Mouse (Mus musculus): Measurements from ENCODE around the gene Sarnp. TPM values are rescaled to one million over a fixed set of nuclear protein-coding genes. Genes with fewer than 3 reads are reported as not detected.

Sarnp gene
- total and polyA plus RNA-seq, 2 experiments from 2014 or later = 19.4 to 135 TPM

DNA sequence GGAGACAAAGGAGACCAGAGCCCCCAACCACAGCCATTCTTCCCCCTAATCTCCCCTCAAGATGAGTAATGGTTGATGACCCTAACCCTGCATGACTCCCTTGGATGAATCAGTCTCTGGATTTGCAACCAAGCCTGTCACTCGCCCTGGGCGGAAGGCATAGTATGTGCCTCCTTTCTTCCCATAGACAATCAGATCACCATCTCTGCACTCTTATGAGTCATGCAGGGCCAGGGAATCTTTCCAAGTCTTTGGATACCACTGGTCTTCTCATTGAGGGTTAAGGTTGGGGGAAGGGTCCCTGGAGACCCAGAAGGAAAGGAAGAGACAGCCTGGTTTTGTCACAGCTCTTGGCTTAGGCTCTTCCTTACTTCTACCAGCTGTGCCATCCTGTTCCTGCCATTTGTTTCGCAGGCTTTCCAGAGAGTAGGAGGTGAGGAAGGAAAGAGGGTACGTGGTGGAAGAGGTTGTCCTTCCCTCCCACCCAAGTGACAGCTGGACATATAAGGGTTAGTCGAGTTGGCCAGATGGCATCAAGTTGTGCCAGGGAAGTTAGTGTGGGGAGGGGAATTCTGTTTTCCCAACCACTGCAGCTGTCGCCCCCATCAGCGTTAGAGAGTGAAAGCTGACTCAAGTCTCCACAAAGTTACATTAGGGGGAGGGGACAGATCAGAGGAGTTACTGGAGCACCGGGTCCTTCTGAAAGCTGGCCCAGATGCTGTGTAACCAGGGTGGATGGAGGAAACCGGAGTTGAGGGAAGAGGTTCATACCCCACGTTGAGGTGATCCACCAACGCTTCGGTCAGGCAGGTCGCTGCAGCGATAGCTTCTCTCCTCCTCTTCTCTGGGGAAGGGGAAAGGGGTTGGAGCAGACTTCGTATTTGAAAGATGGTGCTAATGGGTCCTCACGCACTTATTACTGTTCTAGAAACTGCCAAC lies 105.0 kb downstream of the Sarnp start:
- H3K9me3 ChIP-seq (replicated peaks; ENCODE audit: control insufficient read depth, low read length) = no peaks in the 10 kb centered on the region
- peaks cover 21% of the 10 kb centered on the region for H3K4me1 ChIP-seq (ENCODE audit: control insufficient read depth, insufficient read depth)
- H3K27ac ChIP-seq (ENCODE audit: low read depth) = peak overlapping the region; percentile 91
- peak overlapping the region; percentile 75 for H3K4me2 ChIP-seq (ENCODE audit: low read depth, low read length)
- H3K4me3 ChIP-seq (ENCODE audit: low read depth, low read length) = peak overlapping the region; percentile 66
- 62% methylated on average over 16 of the region's 16 CpGs for WGBS
- DNase-seq (ENCODE audit: low spot score) = no peak
- H3K27me3 ChIP-seq (ENCODE audit: control insufficient read depth, insufficient read depth, low read length) = no peaks in the 10 kb centered on the region
- ATAC-seq (ENCODE audit: insufficient read depth, low read depth) = no peak
- no peak for TF ChIP-seq EP300 (IDR thresholded peaks at IDR 0.05; ENCODE audit: low read depth)
- no peak for TF ChIP-seq CTCF (IDR thresholded peaks at IDR 0.05; ENCODE audit: low read depth)
- H3K36me3 ChIP-seq (replicated peaks; ENCODE audit: control insufficient read depth, insufficient read depth, low read length) = peaks cover 9% of the 10 kb centered on the region
- peak overlapping the region; percentile 66 for H3K9ac ChIP-seq (replicated peaks; ENCODE audit: low read depth, low read length)

DNA sequence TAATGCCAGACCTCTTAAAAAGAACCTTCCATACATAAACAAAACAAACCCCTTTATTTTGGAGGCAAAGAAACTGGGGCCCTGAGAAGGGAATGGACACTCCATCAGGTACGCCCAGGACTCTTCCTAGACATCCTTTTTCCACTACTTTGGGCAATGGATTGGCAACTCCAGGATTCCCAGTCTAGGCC lies 105.6 kb downstream of the Sarnp start, which contains the start of gene Rdh5:
TSS of gene Rdh5 (minus strand) at position 67 of the 191 bp plus-strand sequence.
- no peak for ATAC-seq (ENCODE audit: insufficient read depth, low read depth)
- TF ChIP-seq EP300 (IDR thresholded peaks at IDR 0.05; ENCODE audit: low read depth) = no peak
- no peak for TF ChIP-seq CTCF (IDR thresholded peaks at IDR 0.05; ENCODE audit: low read depth)
- Histone ChIP-seq H3K27me3 (ENCODE audit: control insufficient read depth, insufficient read depth, low read length) (no peaks in the 10 kb centered on the region), H3K4me2 (ENCODE audit: low read depth, low read length) (peak within 1 kb of the TSS; percentile 75), H3K36me3 (replicated peaks; ENCODE audit: control insufficient read depth, insufficient read depth, low read length) (peaks cover 5% of the 10 kb centered on the region; the same call in 1 of the 2 replicates), H3K9ac (replicated peaks; ENCODE audit: low read depth, low read length) (peak within 1 kb of the TSS; percentile 66), H3K27ac (ENCODE audit: low read depth) (peak within 1 kb of the TSS; percentile 91), H3K4me3 (ENCODE audit: low read depth, low read length) (peak within 1 kb of the TSS; percentile 66), H3K4me1 (ENCODE audit: control insufficient read depth, insufficient read depth) (peaks cover 21% of the 10 kb centered on the region), H3K9me3 (replicated peaks; ENCODE audit: control insufficient read depth, low read length) (no peaks in the 10 kb centered on the region)
- WGBS = 15% methylated on average over 1 of the region's 1 CpGs
- DNase-seq (ENCODE audit: low spot score) = no peak

DNA sequence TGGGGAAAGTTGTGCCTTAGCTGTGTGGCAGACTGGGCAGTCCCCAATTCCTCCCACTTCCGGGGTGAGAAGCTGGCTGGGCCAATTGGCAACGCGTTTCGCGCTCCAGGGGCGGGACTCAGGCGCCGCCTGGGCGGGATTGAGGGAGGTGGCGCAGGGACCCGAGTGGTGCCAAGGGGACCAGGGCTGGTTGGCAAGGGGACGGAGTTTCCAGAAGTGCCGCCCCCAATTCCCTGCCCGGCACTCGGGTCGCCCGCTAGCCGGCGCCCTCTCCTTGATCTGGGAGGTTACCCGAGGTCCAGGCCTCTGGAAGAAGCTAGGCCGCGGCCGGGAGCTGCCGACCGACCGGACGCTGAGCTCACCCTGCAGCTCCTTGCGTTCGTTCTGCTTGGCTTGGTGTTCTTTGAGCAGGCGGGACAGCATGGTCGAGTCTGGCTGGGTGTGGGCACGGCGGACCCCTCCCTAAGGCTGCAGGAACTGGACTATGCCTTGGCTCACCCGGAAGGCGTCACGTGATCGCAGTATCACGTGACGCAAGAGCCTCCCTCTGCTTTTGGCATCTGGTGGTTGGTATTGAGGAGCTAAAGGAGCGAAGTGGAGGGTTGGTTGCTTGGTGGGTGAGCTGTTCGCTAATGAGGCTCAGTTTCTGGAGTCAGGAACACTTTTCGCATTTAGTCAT lies 106.0 kb downstream of the Sarnp start:
- Histone ChIP-seq H3K9ac (replicated peaks; ENCODE audit: low read depth, low read length) (peak overlapping the region; percentile 66), H3K27ac (ENCODE audit: low read depth) (peak overlapping the region; percentile 91), H3K36me3 (replicated peaks; ENCODE audit: control insufficient read depth, insufficient read depth, low read length) (peaks cover under 1% of the 10 kb centered on the region; the same call in 1 of the 2 replicates), H3K4me1 (ENCODE audit: control insufficient read depth, insufficient read depth) (peaks cover 21% of the 10 kb centered on the region), H3K4me3 (ENCODE audit: low read depth, low read length) (peak overlapping the region; percentile 66), H3K27me3 (ENCODE audit: control insufficient read depth, insufficient read depth, low read length) (no peaks in the 10 kb centered on the region), H3K9me3 (replicated peaks; ENCODE audit: control insufficient read depth, low read length) (no peaks in the 10 kb centered on the region), H3K4me2 (ENCODE audit: low read depth, low read length) (peak overlapping the region; percentile 75)
- peak; percentile 88 for DNase-seq (ENCODE audit: low spot score)
- WGBS = under 1% methylated on average over 42 of the region's 42 CpGs
- peak; percentile 56; the same call in 1 of the 2 replicates for TF ChIP-seq EP300 (IDR thresholded peaks at IDR 0.05; ENCODE audit: low read depth)
- TF ChIP-seq CTCF (IDR thresholded peaks at IDR 0.05; ENCODE audit: low read depth) = peak; percentile 43
- peak; percentile 95 for ATAC-seq (ENCODE audit: insufficient read depth, low read depth)

DNA sequence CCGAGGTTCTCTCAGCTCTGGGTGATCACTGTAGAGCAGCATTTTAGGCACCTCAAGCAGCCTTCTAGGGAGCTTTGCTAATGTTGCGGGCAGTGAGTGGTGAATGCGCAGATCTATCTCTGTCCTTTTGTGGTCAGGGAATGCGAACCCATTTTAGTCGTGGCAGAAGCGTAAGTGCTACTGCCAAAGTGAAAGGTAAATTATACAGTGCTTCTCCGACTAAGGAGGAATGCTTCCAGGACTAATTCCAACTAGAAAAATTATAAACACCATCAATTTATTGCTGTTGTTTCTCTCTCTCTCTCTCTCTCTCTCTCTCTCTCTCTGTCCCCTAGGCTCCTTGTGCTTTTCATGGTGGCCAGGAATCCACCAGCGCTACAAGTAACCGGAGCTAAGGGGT lies 106.8 kb downstream of the Sarnp start, which contains the start of gene Bloc1s1:
TSS of gene Bloc1s1 (minus strand) at position 101 of the 400 bp plus-strand sequence.
- peak within 1 kb of the TSS; percentile 66 for H3K9ac ChIP-seq (replicated peaks; ENCODE audit: low read depth, low read length)
- H3K27me3 ChIP-seq (ENCODE audit: control insufficient read depth, insufficient read depth, low read length) = no peaks in the 10 kb centered on the region
- no peak for ATAC-seq (ENCODE audit: insufficient read depth, low read depth)
- H3K9me3 ChIP-seq (replicated peaks; ENCODE audit: control insufficient read depth, low read length) = no peaks in the 10 kb centered on the region
- peaks cover 23% of the 10 kb centered on the region for H3K4me1 ChIP-seq (ENCODE audit: control insufficient read depth, insufficient read depth)
- no peaks in the 10 kb centered on the region for H3K36me3 ChIP-seq (replicated peaks; ENCODE audit: control insufficient read depth, insufficient read depth, low read length)
- peak within 1 kb of the TSS; percentile 75 for H3K4me2 ChIP-seq (ENCODE audit: low read depth, low read length)
- peak within 1 kb of the TSS; percentile 66 for H3K4me3 ChIP-seq (ENCODE audit: low read depth, low read length)
- WGBS = 53% methylated on average over 9 of the region's 9 CpGs
- TF ChIP-seq CTCF (IDR thresholded peaks at IDR 0.05; ENCODE audit: low read depth) (no peak), EP300 (IDR thresholded peaks at IDR 0.05; ENCODE audit: low read depth) (no peak)
- DNase-seq (ENCODE audit: low spot score) = no peak
- H3K27ac ChIP-seq (ENCODE audit: low read depth) = peak within 1 kb of the TSS; percentile 91

Other genes starting within 250 kb of the Sarnp start
- 6.9 and 10.6 TPM in 2 replicates for gene Erbb3, start 227.7 kb upstream of the Sarnp start, total RNA-seq (2014; rRNA removed; ENCODE audit: low replicate concordance)
- 3.0 and 3.1 TPM in 2 replicates for gene Erbb3, start 227.7 kb upstream of the Sarnp start, polyA plus RNA-seq (2015; fragmentation: Nextera tagmentation; extraction: Ambion mirVana)
- 1,086 and 1,110 TPM in 2 replicates for gene Rps26, start 190.6 kb upstream of the Sarnp start, total RNA-seq (2014; rRNA removed; ENCODE audit: low replicate concordance)
- gene Rps26, start 190.6 kb upstream of the Sarnp start, polyA plus RNA-seq (2015; fragmentation: Nextera tagmentation; extraction: Ambion mirVana) = 341 and 360 TPM in 2 replicates
- 0.11 and 1.4 TPM in 2 replicates for gene Ikzf4, start 171.3 kb upstream of the Sarnp start, total RNA-seq (2014; rRNA removed; ENCODE audit: low replicate concordance)
- gene Ikzf4, start 171.3 kb upstream of the Sarnp start, polyA plus RNA-seq (2015; fragmentation: Nextera tagmentation; extraction: Ambion mirVana) = 0.52 and 0.59 TPM in 2 replicates
- gene Suox, start 143.3 kb upstream of the Sarnp start, total RNA-seq (2014; rRNA removed; ENCODE audit: low replicate concordance) = 17.2 and 21.4 TPM in 2 replicates
- 11.9 and 12.5 TPM in 2 replicates for gene Suox, start 143.3 kb upstream of the Sarnp start, polyA plus RNA-seq (2015; fragmentation: Nextera tagmentation; extraction: Ambion mirVana)
- gene Rab5b, start 121.1 kb upstream of the Sarnp start, total RNA-seq (2014; rRNA removed; ENCODE audit: low replicate concordance) = 68.1 and 75.3 TPM in 2 replicates
- gene Rab5b, start 121.1 kb upstream of the Sarnp start, polyA plus RNA-seq (2015; fragmentation: Nextera tagmentation; extraction: Ambion mirVana) = 51.2 and 54.8 TPM in 2 replicates
- gene Pmel, start 113.1 kb upstream of the Sarnp start, total RNA-seq (2014; rRNA removed; ENCODE audit: low replicate concordance) = 7.7 and 23.2 TPM in 2 replicates
- 2.0 and 3.0 TPM in 2 replicates for gene Pmel, start 113.1 kb upstream of the Sarnp start, polyA plus RNA-seq (2015; fragmentation: Nextera tagmentation; extraction: Ambion mirVana)
- 71.8 and 74.7 TPM in 2 replicates for gene Cdk2, start 112.3 kb upstream of the Sarnp start, total RNA-seq (2014; rRNA removed; ENCODE audit: low replicate concordance)
- gene Cdk2, start 112.3 kb upstream of the Sarnp start, polyA plus RNA-seq (2015; fragmentation: Nextera tagmentation; extraction: Ambion mirVana) = 50.9 and 53.0 TPM in 2 replicates
- 4.8 and 6.8 TPM in 2 replicates for gene Dgka, start 72.5 kb upstream of the Sarnp start, total RNA-seq (2014; rRNA removed; ENCODE audit: low replicate concordance)
- 4.8 and 5.2 TPM in 2 replicates for gene Dgka, start 72.5 kb upstream of the Sarnp start, polyA plus RNA-seq (2015; fragmentation: Nextera tagmentation; extraction: Ambion mirVana)
- 37.1 and 49.2 TPM in 2 replicates for gene Pym1, start 69.4 kb upstream of the Sarnp start, total RNA-seq (2014; rRNA removed; ENCODE audit: low replicate concordance)
- 13.7 and 16.5 TPM in 2 replicates for gene Pym1, start 69.4 kb upstream of the Sarnp start, polyA plus RNA-seq (2015; fragmentation: Nextera tagmentation; extraction: Ambion mirVana)
- 5.1 and 9.0 TPM in 2 replicates for gene Mmp19, start 26.4 kb upstream of the Sarnp start, total RNA-seq (2014; rRNA removed; ENCODE audit: low replicate concordance)
- gene Mmp19, start 26.4 kb upstream of the Sarnp start, polyA plus RNA-seq (2015; fragmentation: Nextera tagmentation; extraction: Ambion mirVana) = 1.00 and 1.5 TPM in 2 replicates
- gene Dnajc14, start 13.3 kb upstream of the Sarnp start, total RNA-seq (2014; rRNA removed; ENCODE audit: low replicate concordance) = 28.6 and 29.7 TPM in 2 replicates
- 27.6 and 29.8 TPM in 2 replicates for gene Dnajc14, start 13.3 kb upstream of the Sarnp start, polyA plus RNA-seq (2015; fragmentation: Nextera tagmentation; extraction: Ambion mirVana)
- 17.9 and 24.4 TPM in 2 replicates for gene Tmem198b, start 13.0 kb upstream of the Sarnp start, total RNA-seq (2014; rRNA removed; ENCODE audit: low replicate concordance)
- 11.1 and 11.6 TPM in 2 replicates for gene Tmem198b, start 13.0 kb upstream of the Sarnp start, polyA plus RNA-seq (2015; fragmentation: Nextera tagmentation; extraction: Ambion mirVana)
- gene Ormdl2, start 4.3 kb downstream of the Sarnp start, total RNA-seq (2014; rRNA removed; ENCODE audit: low replicate concordance) = 27.6 and 32.1 TPM in 2 replicates
- gene Ormdl2, start 4.3 kb downstream of the Sarnp start, polyA plus RNA-seq (2015; fragmentation: Nextera tagmentation; extraction: Ambion mirVana) = 20.2 and 26.7 TPM in 2 replicates
- 1.6 and 6.7 TPM in 2 replicates for gene Gdf11, start 74.4 kb downstream of the Sarnp start, total RNA-seq (2014; rRNA removed; ENCODE audit: low replicate concordance)
- 1.5 and 1.7 TPM in 2 replicates for gene Gdf11, start 74.4 kb downstream of the Sarnp start, polyA plus RNA-seq (2015; fragmentation: Nextera tagmentation; extraction: Ambion mirVana)
- 32.9 and 72.6 TPM in 2 replicates for gene Cd63, start 83.7 kb downstream of the Sarnp start, total RNA-seq (2014; rRNA removed; ENCODE audit: low replicate concordance)
- 381 and 398 TPM in 2 replicates for gene Cd63, start 83.7 kb downstream of the Sarnp start, polyA plus RNA-seq (2015; fragmentation: Nextera tagmentation; extraction: Ambion mirVana)
- 7.6 and 14.3 TPM in 2 replicates for gene Rdh5, start 105.6 kb downstream of the Sarnp start, total RNA-seq (2014; rRNA removed; ENCODE audit: low replicate concordance)
- gene Rdh5, start 105.6 kb downstream of the Sarnp start, polyA plus RNA-seq (2015; fragmentation: Nextera tagmentation; extraction: Ambion mirVana) = 9.3 and 11.1 TPM in 2 replicates
- gene Bloc1s1, start 106.7 kb downstream of the Sarnp start, total RNA-seq (2014; rRNA removed; ENCODE audit: low replicate concordance) = 121 and 130 TPM in 2 replicates
- gene Bloc1s1, start 106.7 kb downstream of the Sarnp start, polyA plus RNA-seq (2015; fragmentation: Nextera tagmentation; extraction: Ambion mirVana) = 292 and 295 TPM in 2 replicates
- 22.3 and 41.4 TPM in 2 replicates for gene Itga7, start 116.5 kb downstream of the Sarnp start, total RNA-seq (2014; rRNA removed; ENCODE audit: low replicate concordance)
- gene Itga7, start 116.5 kb downstream of the Sarnp start, polyA plus RNA-seq (2015; fragmentation: Nextera tagmentation; extraction: Ambion mirVana) = 18.5 and 22.7 TPM in 2 replicates
- not detected in 2 replicates for gene Mettl7b, start 143.7 kb downstream of the Sarnp start, total RNA-seq (2014; rRNA removed; ENCODE audit: low replicate concordance)
- not detected in 2 replicates for gene Mettl7b, start 143.7 kb downstream of the Sarnp start, polyA plus RNA-seq (2015; fragmentation: Nextera tagmentation; extraction: Ambion mirVana)
- not detected in 2 replicates for gene Olfr9, start 172.1 kb downstream of the Sarnp start, total RNA-seq (2014; rRNA removed; ENCODE audit: low replicate concordance)
- not detected in 2 replicates for gene Olfr9, start 172.1 kb downstream of the Sarnp start, polyA plus RNA-seq (2015; fragmentation: Nextera tagmentation; extraction: Ambion mirVana)
- gene Olfr763, start 193.5 kb downstream of the Sarnp start, total RNA-seq (2014; rRNA removed; ENCODE audit: low replicate concordance) = not detected in 2 replicates
- gene Olfr763, start 193.5 kb downstream of the Sarnp start, polyA plus RNA-seq (2015; fragmentation: Nextera tagmentation; extraction: Ambion mirVana) = not detected in 2 replicates
- not detected in 2 replicates for gene Olfr764-ps1, start 222.6 kb downstream of the Sarnp start, total RNA-seq (2014; rRNA removed; ENCODE audit: low replicate concordance)
- gene Olfr764-ps1, start 222.6 kb downstream of the Sarnp start, polyA plus RNA-seq (2015; fragmentation: Nextera tagmentation; extraction: Ambion mirVana) = not detected in 2 replicates
- gene Olfr765, start 232.7 kb downstream of the Sarnp start, total RNA-seq (2014; rRNA removed; ENCODE audit: low replicate concordance) = not detected in 2 replicates
- not detected in 2 replicates for gene Olfr765, start 232.7 kb downstream of the Sarnp start, polyA plus RNA-seq (2015; fragmentation: Nextera tagmentation; extraction: Ambion mirVana)

Data from heart, postnatal 0 days (tissue).